Comparison of ENCODE assay signal across 9 mouse cellular contexts in the genomic region with DNA sequence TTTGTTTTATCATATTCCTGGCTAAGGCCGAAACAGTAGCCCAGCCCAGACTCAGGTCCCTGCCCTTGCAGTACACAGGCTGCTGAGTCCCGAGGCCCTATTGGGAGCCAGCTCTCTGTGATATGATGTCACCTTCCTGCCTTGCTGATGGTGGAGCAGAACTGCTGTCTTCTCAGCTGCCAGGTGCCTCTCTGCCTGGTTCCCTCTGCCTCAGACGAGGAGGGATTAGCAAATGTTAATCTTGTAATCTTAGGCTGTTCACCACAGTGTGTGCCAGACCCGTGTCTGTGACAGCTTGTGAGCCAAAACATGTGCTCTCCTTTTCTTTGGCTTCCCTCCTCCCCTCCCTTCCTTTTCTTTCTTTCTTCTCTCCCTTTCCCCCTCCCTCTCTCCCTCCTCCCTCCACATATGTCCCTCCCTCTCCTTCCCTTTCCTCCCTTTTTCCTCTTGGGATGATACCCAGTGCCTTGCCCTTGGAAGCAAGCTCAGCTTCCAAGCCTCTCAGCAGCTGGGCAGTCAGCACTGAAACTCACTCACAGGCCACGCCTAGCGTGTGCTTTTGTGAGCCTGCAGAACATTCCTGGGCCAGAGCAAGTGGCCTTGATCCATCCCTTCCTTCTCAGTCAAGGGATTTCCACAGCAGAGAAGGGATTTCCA.
A peak's percentile ranks its signal among the peaks of the same experiment; 100 is the strongest.
DNase-seq lines count a peak whose midpoint lies in the region; ATAC-seq lines count a peak whose summit lies in the region.
"Had no signal": no experiment of that assay in that cellular context is flagged by ENCODE, and none has a peak within 500 bp of the region (broad histone marks: within the 10 kb centered on the region; RNA-seq: fewer than 3 reads in every experiment).

No protein-coding gene starts in this region.

- H3K9ac ChIP-seq in hindbrain, embryonic 16.5 days (ENCODE audit: low read depth, low read length) = no peak overlapping the region
- no peak overlapping the region for H3K9ac ChIP-seq in hindbrain, embryonic 11.5 days (ENCODE audit: low read depth, low read length)
- no peak overlapping the region for H3K9ac ChIP-seq in limb, embryonic 15.5 days
- H3K9ac ChIP-seq: embryonic facial prominence, embryonic 12.5 days had no signal

- H3K4me3 ChIP-seq in hindbrain, embryonic 16.5 days (ENCODE audit: low read length) = no peak overlapping the region
- no peak overlapping the region for H3K4me3 ChIP-seq in hindbrain, embryonic 11.5 days (ENCODE audit: low read depth, low read length)
- H3K4me3 ChIP-seq in limb, embryonic 15.5 days = no peak overlapping the region
- H3K4me3 ChIP-seq: embryonic facial prominence, embryonic 12.5 days had no signal

- H3K27me3 ChIP-seq in hindbrain, embryonic 16.5 days (replicated peaks; ENCODE audit: control insufficient read depth, insufficient read depth, low read length) = no peaks in the 10 kb centered on the region
- H3K27me3 ChIP-seq in hindbrain, embryonic 11.5 days (ENCODE audit: control insufficient read depth, insufficient read depth, low read length) = no peaks in the 10 kb centered on the region
- H3K27me3 ChIP-seq in limb, embryonic 15.5 days = no peaks in the 10 kb centered on the region
- H3K27me3 ChIP-seq: embryonic facial prominence, embryonic 12.5 days had no signal

- no peaks in the 10 kb centered on the region for H3K36me3 ChIP-seq in hindbrain, embryonic 16.5 days (ENCODE audit: control insufficient read depth, insufficient read depth, low read length)
- H3K36me3 ChIP-seq in hindbrain, embryonic 11.5 days (ENCODE audit: control insufficient read depth, insufficient read depth, low read length) = no peaks in the 10 kb centered on the region
- H3K36me3 ChIP-seq in limb, embryonic 15.5 days = no peaks in the 10 kb centered on the region
- H3K36me3 ChIP-seq: embryonic facial prominence, embryonic 12.5 days had no signal

- ATAC-seq in hindbrain, embryonic 16.5 days = peak; percentile 68
- ATAC-seq in hindbrain, embryonic 11.5 days (ENCODE audit: low FRiP score) = no peak
- ATAC-seq in limb, embryonic 15.5 days (ENCODE audit: insufficient number of reproducible peaks, low FRiP score, low TSS enrichment, low read depth) = 0 out of 2 replicates have a peak, but pooled peaks have one; percentile 49
- no peak for ATAC-seq in erythroblast, adult 5-6 weeks (replicated peaks; ENCODE audit: low FRiP score, poor library complexity, severe bottlenecking)

- peaks cover 4% of the 10 kb centered on the region; the same call in 1 of the 2 replicates for H3K4me1 ChIP-seq in hindbrain, embryonic 16.5 days (ENCODE audit: control insufficient read depth, insufficient read depth, low read depth, low read length)
- no peaks in the 10 kb centered on the region for H3K4me1 ChIP-seq in hindbrain, embryonic 11.5 days (replicated peaks; ENCODE audit: control insufficient read depth, insufficient read depth, low read length)
- H3K4me1 ChIP-seq in limb, embryonic 15.5 days = no peaks in the 10 kb centered on the region

- no peak overlapping the region for H3K4me2 ChIP-seq in hindbrain, embryonic 16.5 days (ENCODE audit: low read length)
- H3K4me2 ChIP-seq in hindbrain, embryonic 11.5 days (replicated peaks; ENCODE audit: low read depth, low read length) = no peak overlapping the region
- H3K4me2 ChIP-seq in limb, embryonic 15.5 days = no peak overlapping the region
- H3K4me2 ChIP-seq: embryonic facial prominence, embryonic 12.5 days had no signal

- DNase-seq in hindbrain, embryonic 11.5 days (ENCODE audit: low spot score) = no peak
- peak; percentile 19 for DNase-seq in right cerebral cortex, postnatal 14 days
- DNase-seq in right cerebral cortex, postnatal 4 days = no peak
- no peak for DNase-seq in lung, postnatal 25 days (ENCODE audit: low spot score)
- DNase-seq: thymus, postnatal 4 days had no signal

- H3K9me3 ChIP-seq in hindbrain, embryonic 16.5 days (ENCODE audit: control insufficient read depth, low read length) = no peaks in the 10 kb centered on the region
- H3K9me3 ChIP-seq in hindbrain, embryonic 11.5 days (ENCODE audit: control insufficient read depth, low read length) = no peaks in the 10 kb centered on the region
- H3K9me3 ChIP-seq in limb, embryonic 15.5 days = no peaks in the 10 kb centered on the region
- H3K9me3 ChIP-seq: embryonic facial prominence, embryonic 12.5 days had no signal

- H3K27ac ChIP-seq in hindbrain, embryonic 16.5 days (ENCODE audit: low read depth, low read length) = peak overlapping the region; percentile 44; the same call in 1 of the 2 replicates
- no peak overlapping the region for H3K27ac ChIP-seq in hindbrain, embryonic 11.5 days (ENCODE audit: low read depth, low read length)
- no peak overlapping the region for H3K27ac ChIP-seq in limb, embryonic 15.5 days
- H3K27ac ChIP-seq: embryonic facial prominence, embryonic 12.5 days had no signal

- WGBS in hindbrain, embryonic 16.5 days = 28% methylated on average over 6 of the region's 6 CpGs
- WGBS in hindbrain, embryonic 11.5 days = 34% methylated on average over 6 of the region's 6 CpGs
- 31% methylated on average over 6 of the region's 6 CpGs for WGBS in limb, embryonic 15.5 days

Comparison
In these comparisons a context has a peak if more than half of its experiments do, and no peak if none do; other contexts are left out.
1. ATAC-seq: peak in hindbrain, embryonic 16.5 days (single experiment) and limb, embryonic 15.5 days (single experiment); none in hindbrain, embryonic 11.5 days (single experiment) and erythroblast, adult 5-6 weeks (single experiment).